Mouse (Mus musculus): ENCODE measurements at regions not wholly inside any gene's neighbourhood (a gene's known extent, or its start where the extent isn't known, plus 50 kb on each side); places are given as distances from the start of the nearest gene placed in this dataset.

GRCm38 (mm10) chr14:45817756-45818155 lies 159.8 kb upstream of the Ddhd1 start:
- H3K4me2 ChIP-seq (ENCODE audit: low read depth, low read length), result no peak overlapping the region
- 82% methylated on average over 3 of the region's 3 CpGs for WGBS
- H3K27ac ChIP-seq, result no peak overlapping the region
- no peak for ATAC-seq
- no peak overlapping the region for H3K4me3 ChIP-seq (ENCODE audit: low read length)
- no peak for TF ChIP-seq CTCF (IDR thresholded peaks at IDR 0.05; ENCODE audit: low read depth)
- DNase-seq (ENCODE audit: low spot score), result no peak
- no peaks in the 10 kb centered on the region for H3K27me3 ChIP-seq (ENCODE audit: insufficient read depth, low read length)
- H3K9ac ChIP-seq (replicated peaks; ENCODE audit: low read length), result no peak overlapping the region
- H3K4me1 ChIP-seq (ENCODE audit: insufficient read depth, low read length), result no peaks in the 10 kb centered on the region
- no peaks in the 10 kb centered on the region for H3K9me3 ChIP-seq (ENCODE audit: low read length)
- H3K36me3 ChIP-seq (ENCODE audit: insufficient read depth, low read length), result no peaks in the 10 kb centered on the region

DNA sequence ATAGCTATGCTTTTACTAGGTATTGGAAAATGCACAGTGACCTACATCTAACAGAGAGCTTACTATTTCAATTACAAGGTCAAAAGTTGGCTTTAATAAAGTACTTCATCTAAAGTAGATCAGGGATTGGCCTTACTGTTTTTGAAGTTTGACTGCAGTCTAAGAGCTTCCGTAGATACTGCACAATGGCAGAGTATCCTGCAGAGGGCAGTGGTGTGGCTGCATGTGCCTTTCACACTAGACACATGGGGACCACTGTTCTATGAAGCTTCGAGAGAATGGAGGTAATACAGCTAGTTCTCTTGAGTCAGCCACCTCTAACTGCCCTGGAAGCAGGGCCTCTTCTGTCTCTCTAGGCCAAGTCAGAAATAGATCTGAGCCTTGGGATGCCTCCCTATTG lies 166.7 kb upstream of the Ddhd1 start:
- H3K9ac ChIP-seq (replicated peaks; ENCODE audit: low read length), result no peak overlapping the region

GRCm38 (mm10) chr14:45826023-45826422 lies 168.1 kb upstream of the Ddhd1 start:
- Histone ChIP-seq H3K4me2 (ENCODE audit: low read depth, low read length) (no peak overlapping the region), H3K9ac (replicated peaks; ENCODE audit: low read length) (no peak overlapping the region), H3K9me3 (ENCODE audit: low read length) (no peaks in the 10 kb centered on the region), H3K27ac (no peak overlapping the region), H3K4me3 (ENCODE audit: low read length) (no peak overlapping the region), H3K4me1 (ENCODE audit: insufficient read depth, low read length) (no peaks in the 10 kb centered on the region), H3K27me3 (ENCODE audit: insufficient read depth, low read length) (no peaks in the 10 kb centered on the region), H3K36me3 (ENCODE audit: insufficient read depth, low read length) (no peaks in the 10 kb centered on the region)
- ATAC-seq (no peak), DNase-seq (ENCODE audit: low spot score) (no peak)
- no peak for TF ChIP-seq CTCF (IDR thresholded peaks at IDR 0.05; ENCODE audit: low read depth)
- WGBS, result 80% methylated on average over 3 of the region's 3 CpGs

More for the DNA sequence above, 166.7 kb upstream of the Ddhd1 start:
- 66% methylated on average over 2 of the region's 2 CpGs for WGBS
- ATAC-seq (no peak), DNase-seq (ENCODE audit: low spot score) (no peak)
- Histone ChIP-seq H3K4me1 (ENCODE audit: insufficient read depth, low read length) (no peaks in the 10 kb centered on the region), H3K4me2 (ENCODE audit: low read depth, low read length) (no peak overlapping the region), H3K4me3 (ENCODE audit: low read length) (no peak overlapping the region), H3K9me3 (ENCODE audit: low read length) (no peaks in the 10 kb centered on the region), H3K27ac (no peak overlapping the region), H3K27me3 (ENCODE audit: insufficient read depth, low read length) (no peaks in the 10 kb centered on the region), H3K36me3 (ENCODE audit: insufficient read depth, low read length) (no peaks in the 10 kb centered on the region)
- no peak for TF ChIP-seq CTCF (IDR thresholded peaks at IDR 0.05; ENCODE audit: low read depth)

GRCm38 (mm10) chr14:45827096-45827495 lies 169.2 kb upstream of the Ddhd1 start:
- H3K4me2 ChIP-seq (ENCODE audit: low read depth, low read length), result no peak overlapping the region
- no peak overlapping the region for H3K27ac ChIP-seq
- TF ChIP-seq CTCF (IDR thresholded peaks at IDR 0.05; ENCODE audit: low read depth), result no peak
- H3K4me1 ChIP-seq (ENCODE audit: insufficient read depth, low read length), result no peaks in the 10 kb centered on the region
- no peak overlapping the region for H3K4me3 ChIP-seq (ENCODE audit: low read length)
- H3K9ac ChIP-seq (replicated peaks; ENCODE audit: low read length), result no peak overlapping the region
- WGBS, result 80% methylated on average over 1 of the region's 1 CpGs
- no peaks in the 10 kb centered on the region for H3K9me3 ChIP-seq (ENCODE audit: low read length)
- ATAC-seq (no peak), DNase-seq (ENCODE audit: low spot score) (no peak)
- no peaks in the 10 kb centered on the region for H3K36me3 ChIP-seq (ENCODE audit: insufficient read depth, low read length)
- H3K27me3 ChIP-seq (ENCODE audit: insufficient read depth, low read length), result no peaks in the 10 kb centered on the region

- 89% methylated on average over 5 of the region's 5 CpGs for WGBS
Observed at GRCm38 (mm10) chr14:45830457-45830856, 172.5 kb upstream of the Ddhd1 start.

DNA sequence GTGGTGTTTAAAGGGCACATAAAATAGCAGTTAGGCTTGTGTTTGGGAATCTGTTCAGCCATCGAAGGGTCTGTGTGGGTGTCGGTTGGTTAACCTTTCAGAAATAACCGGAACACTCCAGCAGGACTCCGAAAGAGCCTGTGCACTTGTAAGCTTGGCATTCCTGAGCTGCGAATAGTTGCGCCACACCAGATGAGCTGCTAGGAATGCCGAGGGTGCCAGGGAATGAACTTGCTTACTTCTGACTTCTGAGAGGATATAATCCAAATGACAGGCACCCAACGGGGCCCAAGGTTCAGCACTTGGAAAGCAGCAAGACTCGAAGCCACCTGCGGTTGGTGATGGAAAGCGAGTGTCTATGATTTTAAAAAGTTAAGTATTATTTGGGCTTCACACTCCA lies 179.1 kb upstream of the Ddhd1 start:
- Histone ChIP-seq H3K4me3 (ENCODE audit: low read length) (no peak overlapping the region), H3K9me3 (ENCODE audit: low read length) (no peaks in the 10 kb centered on the region), H3K4me2 (ENCODE audit: low read depth, low read length) (no peak overlapping the region), H3K36me3 (ENCODE audit: insufficient read depth, low read length) (no peaks in the 10 kb centered on the region), H3K4me1 (ENCODE audit: insufficient read depth, low read length) (no peaks in the 10 kb centered on the region), H3K27me3 (ENCODE audit: insufficient read depth, low read length) (no peaks in the 10 kb centered on the region), H3K9ac (replicated peaks; ENCODE audit: low read length) (no peak overlapping the region), H3K27ac (no peak overlapping the region)
- no peak for ATAC-seq
- DNase-seq (ENCODE audit: low spot score), result no peak
- 88% methylated on average over 11 of the region's 11 CpGs for WGBS
- no peak for TF ChIP-seq CTCF (IDR thresholded peaks at IDR 0.05; ENCODE audit: low read depth)

More at GRCm38 (mm10) chr14:45830457-45830856, 172.5 kb upstream of the Ddhd1 start:
- TF ChIP-seq CTCF (IDR thresholded peaks at IDR 0.05; ENCODE audit: low read depth), result no peak
- DNase-seq (ENCODE audit: low spot score) (no peak), ATAC-seq (no peak)
- Histone ChIP-seq H3K4me2 (ENCODE audit: low read depth, low read length) (no peak overlapping the region), H3K27me3 (ENCODE audit: insufficient read depth, low read length) (no peaks in the 10 kb centered on the region), H3K36me3 (ENCODE audit: insufficient read depth, low read length) (no peaks in the 10 kb centered on the region), H3K4me3 (ENCODE audit: low read length) (no peak overlapping the region), H3K27ac (no peak overlapping the region), H3K4me1 (ENCODE audit: insufficient read depth, low read length) (no peaks in the 10 kb centered on the region), H3K9me3 (ENCODE audit: low read length) (no peaks in the 10 kb centered on the region), H3K9ac (replicated peaks; ENCODE audit: low read length) (no peak overlapping the region)

DNA sequence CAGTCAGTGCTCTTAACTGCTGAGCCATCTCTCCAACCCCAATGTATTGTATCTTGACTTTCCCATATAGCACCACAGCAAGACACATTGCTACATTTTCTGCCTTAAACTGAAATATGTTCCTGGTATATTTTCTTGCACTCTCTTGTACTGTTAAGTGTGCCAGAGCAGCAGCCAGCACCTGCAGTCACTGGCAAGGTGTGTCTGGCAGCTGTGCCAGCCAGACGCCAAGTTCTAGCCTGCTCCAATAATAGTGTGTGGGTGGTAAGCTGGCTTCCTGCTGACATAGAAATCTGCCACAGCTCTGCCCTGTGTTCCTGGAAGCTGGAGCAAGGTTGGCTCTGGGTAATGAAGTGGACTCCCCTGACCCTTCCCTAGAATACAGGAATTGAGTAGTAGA lies 185.9 kb upstream of the Ddhd1 start:
- no peaks in the 10 kb centered on the region for H3K27me3 ChIP-seq (ENCODE audit: insufficient read depth, low read length)
- TF ChIP-seq CTCF (IDR thresholded peaks at IDR 0.05; ENCODE audit: low read depth), result no peak
- no peaks in the 10 kb centered on the region for H3K36me3 ChIP-seq (ENCODE audit: insufficient read depth, low read length)
- H3K27ac ChIP-seq, result no peak overlapping the region
- H3K4me1 ChIP-seq (ENCODE audit: insufficient read depth, low read length), result no peaks in the 10 kb centered on the region
- DNase-seq (ENCODE audit: low spot score) (no peak), ATAC-seq (no peak)
- no peaks in the 10 kb centered on the region for H3K9me3 ChIP-seq (ENCODE audit: low read length)
- whole genome bisulfite sequencing, result 50% methylated on average over 1 of the region's 1 CpGs
- H3K9ac ChIP-seq (replicated peaks; ENCODE audit: low read length), result no peak overlapping the region
- H3K4me3 ChIP-seq (ENCODE audit: low read length), result no peak overlapping the region
- no peak overlapping the region for H3K4me2 ChIP-seq (ENCODE audit: low read depth, low read length)

Measured in hindbrain, postnatal 0 days (tissue).